Mouse (Mus musculus): ENCODE data around the gene Dnajc1. TPM values are rescaled to one million over a fixed set of nuclear protein-coding genes. Genes with fewer than 3 reads are reported as not detected.

Gene Dnajc1
- polyA plus RNA-seq, 1 experiment from 2014 or later: 36.0 TPM

- no peak for ATAC-seq (ENCODE audit: low FRiP score, low TSS enrichment)
Observed at GRCm38 (mm10) chr2:18235524-18235923, 157.1 kb downstream of the Dnajc1 start.

DNA sequence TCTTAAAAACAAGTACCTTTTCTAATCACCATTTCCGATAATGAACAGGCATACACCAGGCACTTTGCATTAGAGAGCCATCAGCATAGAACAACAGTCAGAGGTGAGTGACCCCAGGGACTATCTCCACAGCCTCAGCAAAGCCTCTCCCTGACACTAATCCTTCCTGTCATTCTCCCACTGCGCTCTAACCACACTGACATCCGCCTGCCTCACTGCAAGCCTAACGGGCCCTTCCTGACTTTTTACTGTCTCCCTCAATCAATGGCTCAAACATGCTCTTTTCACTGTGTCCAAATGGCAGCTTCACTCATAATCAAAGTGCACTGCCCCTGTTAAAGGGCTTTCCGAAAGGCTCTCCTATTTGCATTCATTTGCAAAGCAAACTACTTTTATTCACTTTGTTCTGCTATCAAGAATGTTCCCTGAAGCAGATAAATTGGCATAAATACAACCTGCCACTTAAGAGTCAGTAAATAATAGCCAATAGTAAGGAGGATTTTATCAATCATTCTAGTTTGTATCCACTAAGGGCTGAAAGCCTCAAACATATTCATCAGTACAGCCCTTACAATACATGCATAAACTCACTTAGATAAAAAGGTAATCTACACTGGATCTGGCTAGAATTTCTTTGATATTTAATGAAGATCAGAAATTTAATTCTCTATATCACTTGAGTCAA is 159.6 kb downstream of the Dnajc1 start:
- H3K36me3 ChIP-seq (ENCODE audit: control insufficient read depth, insufficient read depth, low read length): no peaks in the 10 kb centered on the region
- ATAC-seq (ENCODE audit: low FRiP score, low TSS enrichment): no peak

More at GRCm38 (mm10) chr2:18235524-18235923, 157.1 kb downstream of the Dnajc1 start:
- 95% methylated on average over 5 of the region's 5 CpGs for WGBS
- Histone ChIP-seq H3K4me2 (replicated peaks; ENCODE audit: low read depth, low read length) (no peak overlapping the region), H3K9me3 (ENCODE audit: control insufficient read depth, low read length) (no peaks in the 10 kb centered on the region), H3K27ac (ENCODE audit: low read depth, low read length) (no peak overlapping the region), H3K9ac (ENCODE audit: low read depth, low read length) (no peak overlapping the region), H3K4me3 (ENCODE audit: low read length) (no peak overlapping the region), H3K36me3 (ENCODE audit: control insufficient read depth, insufficient read depth, low read length) (no peaks in the 10 kb centered on the region), H3K27me3 (ENCODE audit: control insufficient read depth, insufficient read depth, low read length) (no peaks in the 10 kb centered on the region), H3K4me1 (ENCODE audit: control insufficient read depth, insufficient read depth, low read length) (no peaks in the 10 kb centered on the region)

GRCm38 (mm10) chr2:18231143-18231542 is 161.5 kb downstream of the Dnajc1 start:
- Histone ChIP-seq H3K9ac (ENCODE audit: low read depth, low read length) (no peak overlapping the region), H3K27me3 (ENCODE audit: control insufficient read depth, insufficient read depth, low read length) (no peaks in the 10 kb centered on the region), H3K4me1 (ENCODE audit: control insufficient read depth, insufficient read depth, low read length) (peaks cover 8% of the 10 kb centered on the region; the same call in 1 of the 2 replicates), H3K4me2 (replicated peaks; ENCODE audit: low read depth, low read length) (no peak overlapping the region), H3K9me3 (ENCODE audit: control insufficient read depth, low read length) (no peaks in the 10 kb centered on the region), H3K27ac (ENCODE audit: low read depth, low read length) (no peak overlapping the region), H3K36me3 (ENCODE audit: control insufficient read depth, insufficient read depth, low read length) (no peaks in the 10 kb centered on the region), H3K4me3 (ENCODE audit: low read length) (no peak overlapping the region)
- WGBS: 25% methylated on average over 4 of the region's 4 CpGs
- peak; percentile 59; the same call in 1 of the 2 replicates for ATAC-seq (ENCODE audit: low FRiP score, low TSS enrichment)

More for the DNA sequence above, 159.6 kb downstream of the Dnajc1 start:
- H3K4me3 ChIP-seq (ENCODE audit: low read length): no peak overlapping the region
- 23% methylated on average over 5 of the region's 5 CpGs for WGBS
- no peak overlapping the region for H3K9ac ChIP-seq (ENCODE audit: low read depth, low read length)
- H3K4me1 ChIP-seq (ENCODE audit: control insufficient read depth, insufficient read depth, low read length): peaks cover 8% of the 10 kb centered on the region; the same call in 1 of the 2 replicates
- H3K27ac ChIP-seq (ENCODE audit: low read depth, low read length): no peak overlapping the region
- no peaks in the 10 kb centered on the region for H3K27me3 ChIP-seq (ENCODE audit: control insufficient read depth, insufficient read depth, low read length)
- no peaks in the 10 kb centered on the region for H3K9me3 ChIP-seq (ENCODE audit: control insufficient read depth, low read length)
- no peak overlapping the region for H3K4me2 ChIP-seq (replicated peaks; ENCODE audit: low read depth, low read length)

GRCm38 (mm10) chr2:18229279-18229678 is 163.4 kb downstream of the Dnajc1 start:
- 3% methylated on average over 2 of the region's 2 CpGs for WGBS
- Histone ChIP-seq H3K9ac (ENCODE audit: low read depth, low read length) (no peak overlapping the region), H3K4me1 (ENCODE audit: control insufficient read depth, insufficient read depth, low read length) (peaks cover 8% of the 10 kb centered on the region; the same call in 1 of the 2 replicates), H3K36me3 (ENCODE audit: control insufficient read depth, insufficient read depth, low read length) (no peaks in the 10 kb centered on the region), H3K9me3 (ENCODE audit: control insufficient read depth, low read length) (no peaks in the 10 kb centered on the region), H3K4me3 (ENCODE audit: low read length) (no peak overlapping the region), H3K27ac (ENCODE audit: low read depth, low read length) (peak overlapping the region; percentile 24; the same call in 1 of the 2 replicates), H3K27me3 (ENCODE audit: control insufficient read depth, insufficient read depth, low read length) (no peaks in the 10 kb centered on the region), H3K4me2 (replicated peaks; ENCODE audit: low read depth, low read length) (no peak overlapping the region)
- peak; percentile 71 for ATAC-seq (ENCODE audit: low FRiP score, low TSS enrichment)

DNA sequence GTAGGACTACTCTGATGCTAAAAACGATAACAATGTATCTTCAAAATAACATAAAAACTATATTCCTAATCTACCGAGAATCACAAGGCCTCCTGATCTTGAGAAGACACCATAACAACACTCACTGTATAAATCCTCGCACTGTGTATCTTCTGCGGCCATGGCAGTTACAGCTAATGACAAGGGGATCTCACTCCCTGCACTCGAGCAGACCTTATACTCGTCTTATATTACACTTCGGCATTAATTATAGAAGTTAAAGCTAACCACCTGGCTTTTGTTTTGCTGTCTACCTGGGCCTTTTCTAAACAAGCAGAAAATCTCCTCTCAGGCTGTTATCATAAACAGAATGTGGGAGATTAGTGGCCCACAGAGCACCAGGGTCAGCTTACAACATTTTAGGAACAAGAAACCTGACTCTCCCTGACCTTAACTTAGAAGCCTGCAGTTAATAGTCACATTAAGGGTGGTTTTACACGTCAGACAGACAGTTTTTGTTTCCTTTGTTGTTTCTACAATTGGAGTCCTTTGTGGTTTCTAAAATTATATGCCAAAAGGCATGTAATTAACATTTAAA is 164.1 kb downstream of the Dnajc1 start:
- Histone ChIP-seq H3K9me3 (ENCODE audit: control insufficient read depth, low read length) (no peaks in the 10 kb centered on the region), H3K27me3 (ENCODE audit: control insufficient read depth, insufficient read depth, low read length) (no peaks in the 10 kb centered on the region), H3K36me3 (ENCODE audit: control insufficient read depth, insufficient read depth, low read length) (no peaks in the 10 kb centered on the region), H3K4me2 (replicated peaks; ENCODE audit: low read depth, low read length) (no peak overlapping the region), H3K4me3 (ENCODE audit: low read length) (no peak overlapping the region), H3K27ac (ENCODE audit: low read depth, low read length) (no peak overlapping the region), H3K9ac (ENCODE audit: low read depth, low read length) (no peak overlapping the region), H3K4me1 (ENCODE audit: control insufficient read depth, insufficient read depth, low read length) (peaks cover 8% of the 10 kb centered on the region; the same call in 1 of the 2 replicates)
- peak; percentile 70; the same call in 1 of the 2 replicates for ATAC-seq (ENCODE audit: low FRiP score, low TSS enrichment)
- 22% methylated on average over 8 of the region's 8 CpGs for WGBS

DNA sequence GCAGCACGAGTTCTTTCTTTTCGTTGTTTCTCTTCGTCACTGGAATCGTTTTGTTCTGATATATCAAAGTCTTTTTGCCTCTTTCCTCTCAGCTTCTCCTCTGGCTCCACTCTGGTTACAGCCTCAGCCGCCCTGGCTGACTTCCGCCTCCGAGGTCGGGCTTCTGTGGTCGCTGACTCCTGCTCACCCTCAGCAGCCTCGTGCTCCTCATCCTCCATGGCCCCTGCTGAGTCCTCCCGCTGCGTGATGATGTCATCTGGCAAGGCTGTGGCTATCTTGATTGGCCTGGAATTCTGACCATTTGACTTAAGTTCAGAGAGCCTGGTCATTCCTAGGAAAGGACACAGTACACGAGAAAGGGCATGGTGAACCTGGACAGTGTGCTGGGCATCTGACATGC is 173.1 kb downstream of the Dnajc1 start:
- no peaks in the 10 kb centered on the region for H3K9me3 ChIP-seq (ENCODE audit: control insufficient read depth, low read length)
- 71% methylated on average over 13 of the region's 13 CpGs for WGBS
- H3K9ac ChIP-seq (ENCODE audit: low read depth, low read length): no peak overlapping the region
- no peak for ATAC-seq (ENCODE audit: low FRiP score, low TSS enrichment)
- no peak overlapping the region for H3K4me2 ChIP-seq (replicated peaks; ENCODE audit: low read depth, low read length)
- H3K36me3 ChIP-seq (ENCODE audit: control insufficient read depth, insufficient read depth, low read length): peaks cover 32% of the 10 kb centered on the region
- no peak overlapping the region for H3K4me3 ChIP-seq (ENCODE audit: low read length)
- H3K27ac ChIP-seq (ENCODE audit: low read depth, low read length): no peak overlapping the region; the same call in 1 of the 2 replicates
- H3K4me1 ChIP-seq (ENCODE audit: control insufficient read depth, insufficient read depth, low read length): peaks cover 7% of the 10 kb centered on the region; the same call in 1 of the 2 replicates
- H3K27me3 ChIP-seq (ENCODE audit: control insufficient read depth, insufficient read depth, low read length): no peaks in the 10 kb centered on the region

- WGBS: 55% methylated on average over 8 of the region's 8 CpGs
- H3K4me2 ChIP-seq (replicated peaks; ENCODE audit: low read depth, low read length): no peak overlapping the region
- H3K4me1 ChIP-seq (ENCODE audit: control insufficient read depth, insufficient read depth, low read length): peaks cover 7% of the 10 kb centered on the region; the same call in 1 of the 2 replicates
- no peak overlapping the region for H3K9ac ChIP-seq (ENCODE audit: low read depth, low read length)
- no peak for ATAC-seq (ENCODE audit: low FRiP score, low TSS enrichment)
- no peaks in the 10 kb centered on the region for H3K9me3 ChIP-seq (ENCODE audit: control insufficient read depth, low read length)
- H3K4me3 ChIP-seq (ENCODE audit: low read length): no peak overlapping the region
- no peaks in the 10 kb centered on the region for H3K27me3 ChIP-seq (ENCODE audit: control insufficient read depth, insufficient read depth, low read length)
- peaks cover 37% of the 10 kb centered on the region for H3K36me3 ChIP-seq (ENCODE audit: control insufficient read depth, insufficient read depth, low read length)
- no peak overlapping the region for H3K27ac ChIP-seq (ENCODE audit: low read depth, low read length)
Observed at GRCm38 (mm10) chr2:18219136-18219535, 173.5 kb downstream of the Dnajc1 start.

- Histone ChIP-seq H3K27ac (ENCODE audit: low read depth, low read length) (no peak overlapping the region), H3K36me3 (ENCODE audit: control insufficient read depth, insufficient read depth, low read length) (peaks cover 43% of the 10 kb centered on the region), H3K9ac (ENCODE audit: low read depth, low read length) (no peak overlapping the region), H3K27me3 (ENCODE audit: control insufficient read depth, insufficient read depth, low read length) (no peaks in the 10 kb centered on the region), H3K4me1 (ENCODE audit: control insufficient read depth, insufficient read depth, low read length) (peaks cover 7% of the 10 kb centered on the region; the same call in 1 of the 2 replicates), H3K4me2 (replicated peaks; ENCODE audit: low read depth, low read length) (no peak overlapping the region), H3K9me3 (ENCODE audit: control insufficient read depth, low read length) (no peaks in the 10 kb centered on the region), H3K4me3 (ENCODE audit: low read length) (no peak overlapping the region)
- 59% methylated on average over 5 of the region's 5 CpGs for WGBS
- ATAC-seq (ENCODE audit: low FRiP score, low TSS enrichment): no peak
Observed at GRCm38 (mm10) chr2:18218500-18218899, 174.1 kb downstream of the Dnajc1 start.

- H3K27me3 ChIP-seq (ENCODE audit: control insufficient read depth, insufficient read depth, low read length): no peaks in the 10 kb centered on the region
- no peaks in the 10 kb centered on the region for H3K9me3 ChIP-seq (ENCODE audit: control insufficient read depth, low read length)
- H3K4me2 ChIP-seq (replicated peaks; ENCODE audit: low read depth, low read length): no peak overlapping the region
- 45% methylated on average over 3 of the region's 3 CpGs for WGBS
- no peak overlapping the region for H3K4me3 ChIP-seq (ENCODE audit: low read length)
- peaks cover 7% of the 10 kb centered on the region; the same call in 1 of the 2 replicates for H3K4me1 ChIP-seq (ENCODE audit: control insufficient read depth, insufficient read depth, low read length)
- peaks cover 49% of the 10 kb centered on the region for H3K36me3 ChIP-seq (ENCODE audit: control insufficient read depth, insufficient read depth, low read length)
- ATAC-seq (ENCODE audit: low FRiP score, low TSS enrichment): peak; percentile 85
- no peak overlapping the region for H3K9ac ChIP-seq (ENCODE audit: low read depth, low read length)
- 0 out of 2 replicates have a peak overlapping the region, but pooled peaks have one; percentile 4 for H3K27ac ChIP-seq (ENCODE audit: low read depth, low read length)
Observed at GRCm38 (mm10) chr2:18217867-18218266, 174.8 kb downstream of the Dnajc1 start.

Data from kidney, embryonic 14.5 days (tissue).